Comparison of ENCODE assay signal across 10 mouse cellular contexts in genomic region chr2:19444931-19445831, GRCm38 (mm10). TPM values are rescaled to one million over a fixed set of nuclear protein-coding genes. Genes with fewer than 3 reads are reported as not detected.
DNase-seq lines count a peak whose midpoint lies in the region; ATAC-seq lines count a peak whose summit lies in the region.
"Had no signal": no experiment of that assay in that cellular context is flagged by ENCODE, and none has a peak within 500 bp of the region (broad histone marks: within the 10 kb centered on the region; RNA-seq: fewer than 3 reads in every experiment).

Gene Ptf1a (plus strand): TSS chr2:19445663.

- no peak for DNase-seq in kidney, adult 9 months
- DNase-seq in cerebellum, adult 18-20 months, result no peak
- DNase-seq in thymus, postnatal 4 days, result no peak
- no peak for DNase-seq in cerebellum, postnatal 36 days
- DNase-seq: kidney, adult 8-10 months had no signal

- H3K4me1 ChIP-seq in kidney, embryonic 16.5 days (ENCODE audit: insufficient read depth, low read length), result peaks cover 10% of the 10 kb centered on the region
- H3K4me1 ChIP-seq in embryonic facial prominence, embryonic 13.5 days, result peaks cover 23% of the 10 kb centered on the region
- peaks cover 12% of the 10 kb centered on the region for H3K4me1 ChIP-seq in intestine, embryonic 15.5 days (replicated peaks)
- peaks cover 31% of the 10 kb centered on the region for H3K4me1 ChIP-seq in neural tube, embryonic 15.5 days

- WGBS in kidney, embryonic 16.5 days, result under 1% methylated on average over 52 of the region's 53 CpGs
- under 1% methylated on average over 53 of the region's 53 CpGs for WGBS in embryonic facial prominence, embryonic 13.5 days
- under 1% methylated on average over 53 of the region's 53 CpGs for WGBS in intestine, embryonic 15.5 days
- under 1% methylated on average over 53 of the region's 53 CpGs for WGBS in neural tube, embryonic 15.5 days

- H3K36me3 ChIP-seq in kidney, embryonic 16.5 days (ENCODE audit: insufficient read depth, low read length), result no peaks in the 10 kb centered on the region
- H3K36me3 ChIP-seq in embryonic facial prominence, embryonic 13.5 days, result no peaks in the 10 kb centered on the region
- H3K36me3 ChIP-seq in intestine, embryonic 15.5 days, result no peaks in the 10 kb centered on the region
- no peaks in the 10 kb centered on the region for H3K36me3 ChIP-seq in neural tube, embryonic 15.5 days

- H3K9ac ChIP-seq in kidney, embryonic 16.5 days (replicated peaks; ENCODE audit: low read length), result no peak within 1 kb of the TSS
- H3K9ac ChIP-seq in embryonic facial prominence, embryonic 13.5 days, result no peak within 1 kb of the TSS
- H3K9ac ChIP-seq in intestine, embryonic 15.5 days, result no peak within 1 kb of the TSS
- H3K9ac ChIP-seq in neural tube, embryonic 15.5 days (replicated peaks), result peak within 1 kb of the TSS; percentile 11; the same call in 1 of the 2 replicates

- H3K27me3 ChIP-seq in kidney, embryonic 16.5 days (ENCODE audit: insufficient read depth, low read length), result peaks cover 94% of the 10 kb centered on the region
- peaks cover 98% of the 10 kb centered on the region for H3K27me3 ChIP-seq in embryonic facial prominence, embryonic 13.5 days
- H3K27me3 ChIP-seq in intestine, embryonic 15.5 days (replicated peaks), result peaks cover 85% of the 10 kb centered on the region
- peaks cover 92% of the 10 kb centered on the region for H3K27me3 ChIP-seq in neural tube, embryonic 15.5 days (replicated peaks)

- no peaks in the 10 kb centered on the region for H3K9me3 ChIP-seq in kidney, embryonic 16.5 days (ENCODE audit: low read length)
- H3K9me3 ChIP-seq in embryonic facial prominence, embryonic 13.5 days, result no peaks in the 10 kb centered on the region
- H3K9me3 ChIP-seq in intestine, embryonic 15.5 days, result no peaks in the 10 kb centered on the region
- H3K9me3 ChIP-seq in neural tube, embryonic 15.5 days (replicated peaks), result no peaks in the 10 kb centered on the region

- ATAC-seq in kidney, embryonic 16.5 days (ENCODE audit: low FRiP score, low TSS enrichment), result peak; percentile 50; the same call in 1 of the 2 replicates
- peak; percentile 43; the same call in 1 of the 2 replicates for ATAC-seq in embryonic facial prominence, embryonic 13.5 days (ENCODE audit: insufficient number of reproducible peaks, insufficient read depth, low FRiP score, low TSS enrichment, low read depth)
- ATAC-seq in intestine, embryonic 15.5 days, result peak; percentile 75
- ATAC-seq in neural tube, embryonic 15.5 days (ENCODE audit: low FRiP score), result peak; percentile 69

- peak within 1 kb of the TSS; percentile 33 for H3K4me3 ChIP-seq in kidney, embryonic 16.5 days (ENCODE audit: low read length)
- H3K4me3 ChIP-seq in embryonic facial prominence, embryonic 13.5 days, result peak within 1 kb of the TSS; percentile 38
- peak within 1 kb of the TSS; percentile 33 for H3K4me3 ChIP-seq in intestine, embryonic 15.5 days (replicated peaks)
- H3K4me3 ChIP-seq in neural tube, embryonic 15.5 days (replicated peaks), result peak within 1 kb of the TSS; percentile 41

- no peak within 1 kb of the TSS for H3K27ac ChIP-seq in kidney, embryonic 16.5 days (ENCODE audit: low read length)
- H3K27ac ChIP-seq in embryonic facial prominence, embryonic 13.5 days, result no peak within 1 kb of the TSS
- H3K27ac ChIP-seq in intestine, embryonic 15.5 days, result no peak within 1 kb of the TSS
- H3K27ac ChIP-seq in neural tube, embryonic 15.5 days (replicated peaks), result no peak within 1 kb of the TSS

- peak within 1 kb of the TSS; percentile 44 for H3K4me2 ChIP-seq in kidney, embryonic 16.5 days (replicated peaks; ENCODE audit: low read depth, low read length)
- peak within 1 kb of the TSS; percentile 62 for H3K4me2 ChIP-seq in embryonic facial prominence, embryonic 13.5 days
- peak within 1 kb of the TSS; percentile 62 for H3K4me2 ChIP-seq in intestine, embryonic 15.5 days (replicated peaks)
- peak within 1 kb of the TSS; percentile 67 for H3K4me2 ChIP-seq in neural tube, embryonic 15.5 days

RNA-seq across cellular contexts. Expression of gene Ptf1a, which starts in this region (rescaled TPM):
- polyA plus RNA-seq in kidney, embryonic 16.5 days (2015; fragmentation: Nextera tagmentation; extraction: Ambion mirVana), result not detected in 2 replicates
- not detected in 2 replicates for polyA plus RNA-seq in embryonic facial prominence, embryonic 13.5 days (2015; fragmentation: Nextera tagmentation; extraction: Ambion mirVana)
- 10.8 and 17.9 TPM in 2 replicates for polyA plus RNA-seq in intestine, embryonic 15.5 days (2015; fragmentation: Nextera tagmentation; extraction: Ambion mirVana)
- polyA plus RNA-seq in neural tube, embryonic 15.5 days (2015; fragmentation: Nextera tagmentation; extraction: Ambion mirVana), result 0.23 TPM in 1 of 2 replicates, not detected in the other
- polyA plus RNA-seq: thymus, postnatal 0 days had no signal

Comparison
In these comparisons a context has a peak if more than half of its experiments do, and no peak if none do; other contexts are left out.
1. Peak in ATAC-seq, H3K4me3 ChIP-seq and H3K4me2 ChIP-seq in kidney, embryonic 16.5 days; RNA of the gene not detected or under 1 TPM.
2. Peak in ATAC-seq, H3K4me3 ChIP-seq and H3K4me2 ChIP-seq in embryonic facial prominence, embryonic 13.5 days; RNA of the gene not detected or under 1 TPM.
3. Peak in ATAC-seq, H3K4me3 ChIP-seq, H3K9ac ChIP-seq and H3K4me2 ChIP-seq in neural tube, embryonic 15.5 days; RNA of the gene not detected or under 1 TPM.